In the genomic region with DNA sequence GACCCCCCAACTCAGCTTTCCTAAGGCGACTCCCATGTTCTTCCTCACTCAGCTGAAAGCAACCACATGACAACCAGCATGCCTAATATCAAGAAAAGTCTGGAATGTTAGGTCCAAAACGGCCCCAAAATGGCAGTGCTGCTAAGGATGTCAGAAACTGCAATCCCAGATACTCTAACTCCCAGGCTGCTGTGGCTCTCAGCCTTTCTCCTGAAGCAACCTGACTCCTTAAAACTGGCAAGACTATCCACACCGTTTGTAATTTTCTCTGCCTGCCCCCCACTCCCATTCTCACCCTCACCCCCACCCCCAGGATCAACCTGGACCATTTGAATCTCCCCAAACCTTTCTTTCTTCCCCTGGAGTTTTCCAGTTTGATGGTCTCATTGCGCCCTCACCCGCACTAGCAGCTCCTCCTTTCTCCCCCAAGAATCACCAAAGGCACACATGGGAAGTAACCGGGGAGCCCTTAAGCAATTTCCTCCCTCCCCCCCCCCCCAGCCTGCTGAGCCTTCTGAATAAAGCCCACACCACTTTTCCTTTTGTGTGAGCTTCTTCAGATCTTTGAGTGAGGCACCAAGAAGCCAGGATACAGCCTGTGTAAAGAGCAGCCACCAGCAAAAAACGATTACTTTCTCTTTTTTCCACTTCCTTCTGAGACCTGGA, we compare ENCODE assay signal across 8 mouse cellular contexts.
DNase-seq lines count a peak whose midpoint lies in the region; ATAC-seq and TF ChIP-seq lines count a peak whose summit lies in the region.

No protein-coding gene starts in this region.

- H3K9ac ChIP-seq in heart, embryonic 15.5 days = no peak overlapping the region
- no peak overlapping the region for H3K9ac ChIP-seq in liver, postnatal 0 days (replicated peaks)

- no peaks in the 10 kb centered on the region for H3K36me3 ChIP-seq in heart, embryonic 15.5 days
- H3K36me3 ChIP-seq in E14TG2a.4 (ENCODE audit: insufficient read depth, low read length) = no peaks in the 10 kb centered on the region
- H3K36me3 ChIP-seq in forebrain, embryonic 10.5 days (replicated peaks) = 0 out of 2 replicates have a peak, but pooled peaks cover 1% of the 10 kb centered on the region
- no peaks in the 10 kb centered on the region for H3K36me3 ChIP-seq in liver, postnatal 0 days (replicated peaks; ENCODE audit: insufficient read depth, low read length)

- WGBS in heart, embryonic 15.5 days = 32% methylated on average over 7 of the region's 7 CpGs
- WGBS in forebrain, embryonic 10.5 days = 2% methylated on average over 7 of the region's 7 CpGs
- 13% methylated on average over 7 of the region's 7 CpGs for WGBS in liver, postnatal 0 days (ENCODE audit: insufficient replicate concordance)

- H3K27ac ChIP-seq in heart, embryonic 15.5 days = no peak overlapping the region
- H3K27ac ChIP-seq in forebrain, embryonic 10.5 days = peak overlapping the region; percentile 91
- H3K27ac ChIP-seq in liver, postnatal 0 days (ENCODE audit: low read depth) = no peak overlapping the region

- H3K27me3 ChIP-seq in heart, embryonic 15.5 days = no peaks in the 10 kb centered on the region
- H3K27me3 ChIP-seq in E14TG2a.4 (ENCODE audit: insufficient read depth, low read length) = no peaks in the 10 kb centered on the region
- no peaks in the 10 kb centered on the region for H3K27me3 ChIP-seq in forebrain, embryonic 10.5 days (ENCODE audit: poor library complexity, severe bottlenecking)
- H3K27me3 ChIP-seq in liver, postnatal 0 days (ENCODE audit: insufficient read depth, low read length) = no peaks in the 10 kb centered on the region

- no peaks in the 10 kb centered on the region for H3K9me3 ChIP-seq in heart, embryonic 15.5 days (replicated peaks)
- peaks cover 11% of the 10 kb centered on the region for H3K9me3 ChIP-seq in E14TG2a.4 (ENCODE audit: low read length)
- peaks cover 13% of the 10 kb centered on the region for H3K9me3 ChIP-seq in forebrain, embryonic 10.5 days
- H3K9me3 ChIP-seq in liver, postnatal 0 days (ENCODE audit: low read length) = no peaks in the 10 kb centered on the region

- no peak overlapping the region for H3K4me3 ChIP-seq in heart, embryonic 15.5 days
- peak overlapping the region; percentile 66 for H3K4me3 ChIP-seq in E14TG2a.4 (replicated peaks; ENCODE audit: low read length)
- peak overlapping the region; percentile 38 for H3K4me3 ChIP-seq in forebrain, embryonic 10.5 days
- no peak overlapping the region for H3K4me3 ChIP-seq in liver, postnatal 0 days (ENCODE audit: low read depth, low read length)

- ATAC-seq in heart, embryonic 15.5 days (replicated peaks; ENCODE audit: insufficient number of reproducible peaks, insufficient read depth, low FRiP score, low read depth) = no peak
- no peak for ATAC-seq in liver, postnatal 0 days

- intact Hi-C loops in left cerebral cortex, postnatal 4 days (cut with DNase I) = loop anchor here (5.0 kb wide), 1 partner anchor 127 kb away; no protein-coding TSS in a partner anchor
- intact Hi-C loops in left cerebral cortex, postnatal 25 days (cut with DNase I) = no loop called here

- no peak for TF ChIP-seq CTCF in E14TG2a.4 (conservative IDR thresholded peaks at IDR 0.05; ENCODE audit: low read length)
- no peak for TF ChIP-seq CTCF in liver, postnatal 0 days (IDR thresholded peaks at IDR 0.05; ENCODE audit: low read depth)

- peak overlapping the region; percentile 49 for H3K4me2 ChIP-seq in heart, embryonic 15.5 days
- peak overlapping the region; percentile 11; the same call in 1 of the 2 replicates for H3K4me2 ChIP-seq in liver, postnatal 0 days (ENCODE audit: low read depth, low read length)

- no peak for DNase-seq in heart, adult 11 months
- peak; percentile 63 for DNase-seq in forebrain, embryonic 10.5 days (ENCODE audit: extremely low spot score, low spot score)
- DNase-seq in liver, postnatal 0 days = no peak
- no peak for DNase-seq in left cerebral cortex, postnatal 4 days
- DNase-seq in left cerebral cortex, postnatal 25 days (ENCODE audit: low spot score in 2 of 2) = no peak
- DNase-seq in cerebellum, adult 11 months = no peak

- H3K4me1 ChIP-seq in heart, embryonic 15.5 days (replicated peaks) = peaks cover 10% of the 10 kb centered on the region
- H3K4me1 ChIP-seq in E14TG2a.4 (replicated peaks; ENCODE audit: low read depth, low read length) = peaks cover 43% of the 10 kb centered on the region
- H3K4me1 ChIP-seq in forebrain, embryonic 10.5 days = peaks cover 40% of the 10 kb centered on the region
- no peaks in the 10 kb centered on the region for H3K4me1 ChIP-seq in liver, postnatal 0 days (ENCODE audit: insufficient read depth)

- TF ChIP-seq EP300 in liver, postnatal 0 days (IDR thresholded peaks at IDR 0.05; ENCODE audit: low read depth) = no peak

Comparison
In these comparisons a context has a peak if more than half of its experiments do, and no peak if none do; other contexts are left out.
1. H3K4me3 ChIP-seq: peak in E14TG2a.4 (single experiment) and forebrain, embryonic 10.5 days (single experiment); none in heart, embryonic 15.5 days (single experiment) and liver, postnatal 0 days (single experiment).